Mouse (Mus musculus): ENCODE measurements around the gene Gm10770. TPM values are rescaled to one million over a fixed set of nuclear protein-coding genes. Genes with fewer than 3 reads are reported as not detected.
A peak's percentile ranks its signal among the peaks of the same experiment; 100 is the strongest.
"Not testable (repeated sequence)": the region's sequence is repeated elsewhere in the genome, so short reads cannot be mapped to it uniquely, and the experiment has no call there.

The Gm10770 gene
- not detected for total RNA-seq (2021)

DNA sequence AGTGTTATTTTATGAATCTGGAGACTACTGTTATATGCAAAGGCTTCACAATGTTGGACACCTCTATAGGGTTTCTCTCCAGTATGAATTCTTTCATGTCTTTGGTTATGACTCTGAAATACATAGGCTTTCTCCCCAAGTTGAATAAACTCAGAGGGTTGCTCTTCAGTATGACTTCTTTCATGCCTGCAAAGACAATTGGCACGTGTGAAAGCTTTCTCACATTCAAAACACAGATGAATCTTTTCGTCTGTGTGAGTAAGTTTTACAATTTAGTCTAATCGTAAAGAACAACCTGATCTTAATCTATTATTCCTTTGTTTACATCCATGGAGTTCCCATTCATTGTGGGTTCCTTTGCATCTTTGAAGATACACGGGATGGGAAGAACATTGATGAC is at the start of gene Gm10770:
Gene Gm10770 (minus strand): TSS at position 101 of the 400 bp plus-strand sequence.
- not testable (repeated sequence) for DNase-seq

DNA sequence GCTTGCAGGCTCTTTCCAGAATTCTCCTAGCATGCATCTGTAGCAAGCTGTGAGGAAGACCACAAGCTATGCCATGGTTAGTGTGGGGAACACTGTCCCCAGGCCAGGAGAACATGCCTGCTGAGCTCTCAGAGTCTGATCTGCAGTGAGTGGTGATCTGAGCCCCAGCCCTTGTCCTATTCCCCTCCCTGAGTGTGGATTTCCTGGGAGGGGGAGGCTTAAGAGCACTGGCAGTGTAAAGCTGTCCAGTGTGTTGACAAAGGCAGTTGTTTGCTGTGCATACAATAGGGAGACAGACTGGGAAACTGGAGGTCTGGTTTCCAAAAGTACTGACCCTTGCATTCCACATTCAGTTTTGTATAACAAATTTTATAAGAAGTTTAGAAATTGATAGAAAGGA is 43.8 kb upstream of the Gm10770 start:
- DNase-seq = not testable (repeated sequence)

DNA sequence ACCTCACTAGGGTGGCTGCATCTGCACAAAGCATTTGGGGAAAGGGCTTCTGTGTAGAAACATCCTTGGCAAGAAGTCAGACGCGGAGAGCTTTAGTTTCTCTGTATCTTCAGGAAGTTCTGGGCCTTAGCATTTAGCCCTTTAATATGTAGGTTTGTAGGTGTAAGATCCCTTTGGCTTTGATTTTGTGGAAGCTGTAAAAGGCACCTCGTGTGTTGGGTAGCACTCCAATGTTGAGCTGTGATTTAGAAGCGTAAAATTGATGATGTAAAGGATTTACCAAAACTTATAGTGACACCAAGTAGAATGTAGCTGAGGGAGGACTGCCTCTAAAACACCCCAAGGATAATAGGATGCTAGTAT is 38.9 kb upstream of the Gm10770 start:
- not testable (repeated sequence) for DNase-seq

DNA sequence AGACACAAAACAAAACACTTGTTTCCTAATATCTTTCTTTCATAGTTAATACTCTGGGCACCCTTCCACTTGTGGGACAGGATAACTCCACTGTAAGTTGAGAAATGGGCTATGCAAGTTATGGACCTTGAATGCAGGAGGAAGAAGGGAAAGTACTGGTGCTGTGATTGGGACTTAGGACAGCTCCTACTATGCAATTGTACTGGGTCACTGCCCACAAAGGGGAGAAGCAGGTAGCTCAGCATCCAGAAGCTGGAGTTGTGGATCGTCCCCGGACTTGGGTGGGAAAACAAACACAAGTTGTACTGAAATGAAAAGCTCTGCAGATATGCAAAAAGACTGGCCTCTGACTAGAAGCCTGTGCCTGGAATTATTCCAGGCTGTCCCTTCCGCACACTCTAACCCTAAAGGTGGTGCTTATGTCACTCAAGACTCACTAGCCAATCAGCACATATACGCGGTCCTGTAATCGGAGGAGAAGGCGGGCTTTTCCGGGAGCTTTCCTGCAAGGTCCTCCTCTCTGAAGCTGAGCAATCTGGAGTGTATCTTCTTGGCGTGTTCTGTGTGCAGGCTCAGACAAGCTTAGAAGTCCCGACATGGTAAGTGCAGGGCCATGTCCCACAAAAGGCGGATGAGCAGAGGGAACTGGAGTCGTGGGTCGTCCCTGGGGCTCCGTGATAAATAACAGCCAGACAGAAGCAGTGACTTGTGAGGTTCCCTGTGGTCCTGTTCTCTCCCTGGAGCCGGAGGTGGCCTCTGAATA is 38.3 kb upstream of the Gm10770 start, which contains the start of gene Zfp937:
Gene Zfp937 (plus strand): TSS at position 474 of the 763 bp plus-strand sequence.
- peak; percentile 71 to 76 for DNase-seq

GRCm38 (mm10) chr2:150181570-150181999 is 2.1 kb upstream of the Gm10770 start, which contains the start of gene Gm14139:
TSS of gene Gm14139 (plus strand) at chr2:150181755.
- DNase-seq = not testable (repeated sequence)

DNA sequence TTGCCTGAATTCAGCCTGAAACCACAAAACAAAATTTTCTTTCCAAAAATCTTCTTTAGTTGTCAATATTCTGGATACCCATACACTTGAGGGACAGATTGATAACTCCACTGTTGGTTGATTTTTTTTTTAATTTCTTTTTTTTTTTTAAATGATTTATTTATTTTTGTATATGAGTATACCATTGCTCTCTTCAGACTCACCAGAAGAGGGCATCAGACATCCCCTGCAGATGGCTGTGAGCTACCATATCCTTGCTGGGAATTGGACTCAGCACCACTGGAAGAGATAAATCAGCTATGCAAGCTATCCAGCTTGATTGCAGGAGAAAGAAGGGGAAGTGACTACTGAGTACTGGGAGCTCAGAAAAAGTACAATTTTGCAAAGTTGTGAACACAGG is 1.6 kb upstream of the Gm10770 start:
- DNase-seq = not testable (repeated sequence)

- DNase-seq = no peak
These were observed 5.6 kb downstream of the Gm10770 start for GRCm38 (mm10) chr2:150173833-150174232.

DNA sequence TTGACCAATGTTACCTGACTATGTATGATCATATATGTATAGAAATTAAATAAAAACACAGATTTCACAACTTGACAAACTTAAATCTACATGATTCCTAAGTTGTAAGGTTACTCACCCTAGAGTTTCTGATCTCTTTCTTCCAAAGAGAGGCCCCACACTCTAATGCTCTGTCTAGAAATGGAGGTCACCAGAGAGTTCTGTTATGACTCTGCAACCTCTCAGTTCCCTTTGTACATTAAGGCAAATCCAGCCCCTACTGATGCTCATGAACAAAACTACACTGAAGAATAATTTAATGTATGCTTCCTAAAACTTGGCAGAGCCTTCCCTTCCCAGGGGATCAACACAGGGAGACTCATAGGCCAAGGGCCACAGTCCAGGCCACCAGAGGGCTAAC is 12.8 kb downstream of the Gm10770 start:
- DNase-seq = no peak

- peak; percentile 84 to 86 for DNase-seq
These were observed 43.0 kb downstream of the Gm10770 start, which contains the start of gene Zfp120 for GRCm38 (mm10) chr2:150136435-150136897. TSS of gene Zfp120 (minus strand) at chr2:150136708.

- DNase-seq = no peak
These were observed 46.7 kb downstream of the Gm10770 start for GRCm38 (mm10) chr2:150132773-150133172.

- DNase-seq = not testable (repeated sequence)
These were observed 47.5 kb downstream of the Gm10770 start for GRCm38 (mm10) chr2:150132002-150132401.

Other genes starting within 250 kb of the Gm10770 start
- gene Zfp120, start 43.0 kb downstream of the Gm10770 start, total RNA-seq (2021) = 10 to 100 TPM; 11.2 to 11.6 TPM
- gene Gm14139, start 2.1 kb upstream of the Gm10770 start, total RNA-seq (2021) = not detected
- gene Zfp937, start 38.4 kb upstream of the Gm10770 start, total RNA-seq (2021) = 10 to 100 TPM; 10.2 to 10.4 TPM
- gene Gm21994, start 75.9 kb upstream of the Gm10770 start, total RNA-seq (2021) = 1 to 10 TPM; 6.9 to 7.1 TPM
- under 1 TPM; 0.15 to 0.20 TPM for gene Gm14124, start 77.8 kb upstream of the Gm10770 start, total RNA-seq (2021)
- gene Gm10130, start 144.0 kb upstream of the Gm10770 start, total RNA-seq (2021) = 1 to 10 TPM; 2.6 to 4.0 TPM
- 1 to 10 TPM; 7.3 to 9.9 TPM for gene 3300002I08Rik, start 183.1 kb upstream of the Gm10770 start, total RNA-seq (2021)

All from layer of hippocampus, postnatal 36 days (tissue).